Mouse (Mus musculus) neural tube, embryonic 14.5 days (tissue): ENCODE measurements around the gene Pde10a. TPM values are rescaled to one million over a fixed set of nuclear protein-coding genes. Genes with fewer than 3 reads are reported as not detected.

Source experiments
- ATAC-seq: fragments of 200-750 bp; cut with Nextera tagmentation; 2 replicates; pipeline ENCODE4 v1.8.0; 2017; ENCODE audit warnings: low read depth, mild to moderate bottlenecking, moderate TSS enrichment, moderate library complexity
- H3K27ac ChIP-seq: fragments of 300-500 bp; sonication (generic); 2 replicates; pipeline ENCODE4 v1.5.1; 2014; ENCODE audit warnings: low read depth, mild to moderate bottlenecking, control low read depth, low read length, moderate library complexity, mixed read lengths
- H3K27me3 ChIP-seq: fragments of 300-500 bp; sonication (generic); 2 replicates; pipeline ENCODE4 v1.6.1; 2014; ENCODE audit warnings: low read length; ENCODE audit not compliant: control insufficient read depth, insufficient read depth
- H3K36me3 ChIP-seq: fragments of 300-500 bp; sonication (generic); 2 replicates; pipeline ENCODE4 v1.6.1; 2014; ENCODE audit warnings: low read length, mixed read lengths; ENCODE audit not compliant: control insufficient read depth, insufficient read depth
- H3K4me1 ChIP-seq: fragments of 300-500 bp; sonication (generic); 2 replicates; pipeline ENCODE4 v1.6.1; 2014; ENCODE audit warnings: low read length; ENCODE audit not compliant: control insufficient read depth, insufficient read depth
- H3K4me2 ChIP-seq: fragments of 300-500 bp; sonication (generic); 2 replicates; pipeline ENCODE4 v1.6.1; 2014; ENCODE audit warnings: mild to moderate bottlenecking, low read depth, low read length, control low read depth
- H3K4me3 ChIP-seq: fragments of 300-500 bp; sonication (generic); 2 replicates; pipeline ENCODE4 v1.5.1; 2014; ENCODE audit warnings: low read depth, low read length, control low read depth, mixed read lengths
- H3K9ac ChIP-seq: fragments of 300-500 bp; sonication (generic); replicated peaks from 2 replicates; pipeline ENCODE4 v1.6.1; 2014; ENCODE audit warnings: low read depth, mild to moderate bottlenecking, control low read depth, low read length, mixed read lengths
- H3K9me3 ChIP-seq: fragments of 300-500 bp; sonication (generic); 2 replicates; pipeline ENCODE4 v1.6.1; 2016; ENCODE audit warnings: low read length; ENCODE audit not compliant: control insufficient read depth
- WGBS: fragments of 180-500 bp; shearing (Covaris S2); extraction: QIAGEN DNeasy Blood & Tissue Kit; methylation state at CpG from one replicate; pipeline ENCODE4 v1.1.7; 2014; 5-methylcytosine and 5-hydroxymethylcytosine counted together
- polyA plus RNA-seq: library from polyadenylated mRNA; unstranded; fragments of >200 nt; fragmentation: Nextera tagmentation; extraction: Ambion mirVana; gene quantifications from 2 replicates; pipeline ENCODE4 v1.2.1, GENCODE M21; 2014

Gene Pde10a
- polyA plus RNA-seq, 1 experiment from 2014 or later, result 16.2 TPM

DNA sequence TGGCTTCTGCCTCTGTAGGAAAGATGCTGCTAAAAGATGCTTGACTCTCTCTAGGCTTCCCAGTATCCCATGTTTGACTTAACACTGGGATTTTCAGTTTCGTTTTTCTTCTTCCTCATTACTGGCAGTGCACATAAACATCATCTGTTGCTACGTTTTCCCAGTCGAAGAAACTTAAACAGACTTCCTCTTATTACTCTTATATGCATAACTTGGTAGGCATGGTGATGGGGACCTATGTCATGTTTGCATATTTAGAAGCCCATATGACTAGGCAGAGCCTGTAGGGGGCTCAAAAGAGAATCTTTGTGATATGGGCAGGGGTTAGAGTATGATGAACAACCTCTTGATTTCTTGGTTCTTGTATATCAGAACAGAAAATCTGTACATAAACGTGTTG is 224.3 kb downstream of the Pde10a start:
- Histone ChIP-seq H3K4me3 (no peak overlapping the region), H3K9me3 (no peaks in the 10 kb centered on the region), H3K4me2 (no peak overlapping the region), H3K4me1 (no peaks in the 10 kb centered on the region), H3K27me3 (no peaks in the 10 kb centered on the region), H3K36me3 (no peaks in the 10 kb centered on the region), H3K27ac (no peak overlapping the region), H3K9ac (no peak overlapping the region)
- WGBS, result 83% methylated on average over 4 of the region's 4 CpGs
- ATAC-seq, result no peak

DNA sequence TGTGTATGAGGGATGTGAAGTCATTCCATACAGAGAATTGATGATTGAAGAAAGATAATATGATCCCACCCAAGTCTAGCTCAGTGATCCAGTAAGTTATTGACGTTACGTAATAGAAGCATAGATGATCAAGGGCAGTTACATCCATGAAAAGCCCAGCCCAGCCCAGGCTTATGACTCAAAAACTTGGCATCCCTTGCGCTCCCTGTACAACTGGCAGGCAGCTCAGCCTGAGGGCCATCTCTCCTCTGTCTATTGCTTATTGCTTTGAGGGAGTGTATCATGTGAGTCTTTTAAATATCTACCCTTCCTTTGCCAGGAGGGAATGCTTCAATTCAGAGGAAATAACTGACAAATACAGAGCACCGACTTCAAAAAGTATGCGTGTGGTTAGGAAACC is 232.4 kb downstream of the Pde10a start:
- Histone ChIP-seq H3K9me3 (no peaks in the 10 kb centered on the region), H3K9ac (no peak overlapping the region), H3K27ac (no peak overlapping the region), H3K27me3 (no peaks in the 10 kb centered on the region), H3K4me1 (no peaks in the 10 kb centered on the region), H3K4me2 (no peak overlapping the region), H3K36me3 (no peaks in the 10 kb centered on the region), H3K4me3 (no peak overlapping the region)
- no peak for ATAC-seq
- WGBS, result 97% methylated on average over 5 of the region's 5 CpGs

DNA sequence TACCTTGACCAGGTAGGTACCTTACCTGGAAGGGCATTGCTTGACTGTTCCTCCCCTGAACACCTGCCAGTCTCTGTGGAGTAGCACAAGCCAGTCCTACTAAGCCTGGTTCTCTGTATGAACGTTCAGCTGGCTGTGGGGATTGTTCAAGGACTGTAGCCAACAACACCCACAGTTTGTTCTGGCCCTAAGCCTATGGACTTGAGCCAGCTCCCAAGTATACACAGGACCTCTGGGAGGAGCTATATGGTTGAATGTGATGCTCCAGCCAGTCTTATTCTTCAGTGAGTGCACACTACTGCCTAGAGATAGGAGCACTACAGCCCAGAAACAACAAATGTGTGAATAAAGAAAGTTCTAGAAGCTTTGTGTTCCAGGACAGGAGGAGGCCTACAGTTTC is 238.1 kb downstream of the Pde10a start:
- ATAC-seq, result no peak
- 33% methylated on average over 1 of the region's 1 CpGs for WGBS

DNA sequence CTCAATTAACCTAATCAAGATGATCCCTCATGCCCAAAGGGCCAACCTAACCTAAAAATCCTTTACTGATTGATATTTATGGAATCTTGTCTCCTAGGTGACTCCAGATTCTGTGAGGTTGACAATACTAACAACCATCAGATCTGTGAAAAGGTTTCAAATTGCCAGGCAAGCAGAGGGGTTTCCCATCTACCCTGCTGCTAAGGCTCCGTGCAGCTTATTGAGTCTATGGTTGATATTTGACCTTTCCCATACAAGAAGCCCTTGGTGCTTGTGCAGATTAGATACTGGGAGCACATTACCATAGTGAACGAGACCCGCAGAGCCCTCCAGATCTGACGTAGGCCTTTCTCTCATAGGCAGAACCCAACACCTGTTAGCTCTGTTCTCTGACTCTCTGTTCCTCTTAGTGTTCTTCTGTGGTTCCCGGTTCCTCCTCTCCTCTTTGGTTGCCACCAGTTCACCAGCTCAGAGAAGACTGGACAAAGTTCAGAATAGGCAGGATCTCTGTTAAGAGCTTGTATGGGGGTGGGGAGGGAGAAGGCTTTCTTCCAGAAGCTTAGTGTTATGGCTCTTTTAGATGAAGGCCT is 240.9 kb downstream of the Pde10a start:
- no peak overlapping the region for H3K9ac ChIP-seq
- no peak for ATAC-seq
- no peaks in the 10 kb centered on the region for H3K4me1 ChIP-seq
- no peak overlapping the region for H3K4me3 ChIP-seq
- H3K9me3 ChIP-seq, result no peaks in the 10 kb centered on the region
- no peaks in the 10 kb centered on the region for H3K27me3 ChIP-seq
- no peak overlapping the region for H3K4me2 ChIP-seq
- H3K36me3 ChIP-seq, result no peaks in the 10 kb centered on the region
- H3K27ac ChIP-seq, result no peak overlapping the region
- 88% methylated on average over 5 of the region's 5 CpGs for WGBS

More for the DNA sequence above, 238.1 kb downstream of the Pde10a start:
- Histone ChIP-seq H3K9ac (no peak overlapping the region), H3K9me3 (no peaks in the 10 kb centered on the region), H3K27ac (no peak overlapping the region), H3K4me2 (no peak overlapping the region), H3K36me3 (no peaks in the 10 kb centered on the region), H3K4me1 (no peaks in the 10 kb centered on the region), H3K4me3 (no peak overlapping the region), H3K27me3 (no peaks in the 10 kb centered on the region)

DNA sequence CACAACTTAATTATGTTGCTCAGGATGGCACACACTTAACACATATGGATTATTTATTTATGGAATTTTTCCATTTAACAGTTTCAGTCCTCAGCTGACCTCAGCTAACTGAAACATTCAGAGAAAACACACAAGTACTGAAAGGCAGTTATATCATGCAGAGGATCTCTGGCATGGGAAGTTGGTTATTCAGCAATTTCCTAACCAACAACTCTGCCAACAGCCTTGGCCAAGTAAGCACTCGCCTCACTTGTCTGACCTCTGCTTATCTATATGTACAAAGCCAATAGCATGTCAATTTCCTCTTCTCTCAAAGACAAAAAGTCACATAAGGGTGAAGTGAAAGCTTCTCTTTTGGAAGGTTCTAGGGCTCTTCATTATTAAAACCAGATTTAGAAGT is 244.0 kb downstream of the Pde10a start:
- no peaks in the 10 kb centered on the region for H3K9me3 ChIP-seq
- no peak overlapping the region for H3K4me2 ChIP-seq
- WGBS, result 98% methylated on average over 1 of the region's 1 CpGs

DNA sequence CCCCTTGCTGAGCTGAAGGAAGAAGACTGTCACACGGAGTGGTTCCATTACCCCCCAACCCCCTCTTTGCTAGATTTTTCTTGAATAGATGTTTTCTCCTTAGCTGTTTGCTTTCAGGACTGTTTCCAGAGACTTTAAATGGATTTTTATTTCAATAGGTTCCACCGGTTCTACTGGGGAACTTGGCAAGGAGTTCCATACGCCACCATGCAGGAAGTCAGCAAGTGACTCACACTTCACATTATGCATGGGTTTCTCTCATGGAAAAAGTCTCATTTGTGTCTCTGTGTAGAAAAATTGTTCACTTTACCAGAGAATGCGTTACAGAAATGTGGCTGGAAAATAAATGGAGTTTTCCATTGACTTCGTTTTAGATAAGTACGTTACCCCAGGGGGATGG is 248.2 kb downstream of the Pde10a start:
- Histone ChIP-seq H3K27me3 (no peaks in the 10 kb centered on the region), H3K36me3 (no peaks in the 10 kb centered on the region), H3K9ac (no peak overlapping the region), H3K4me1 (no peaks in the 10 kb centered on the region), H3K4me2 (no peak overlapping the region), H3K27ac (no peak overlapping the region), H3K9me3 (no peaks in the 10 kb centered on the region), H3K4me3 (no peak overlapping the region)
- WGBS, result 89% methylated on average over 6 of the region's 6 CpGs
- no peak for ATAC-seq

More for the DNA sequence above, 244.0 kb downstream of the Pde10a start:
- H3K27me3 ChIP-seq, result no peaks in the 10 kb centered on the region
- H3K36me3 ChIP-seq, result no peaks in the 10 kb centered on the region
- no peaks in the 10 kb centered on the region for H3K4me1 ChIP-seq
- no peak overlapping the region for H3K27ac ChIP-seq
- no peak overlapping the region for H3K4me3 ChIP-seq
- H3K9ac ChIP-seq, result no peak overlapping the region
- no peak for ATAC-seq

DNA sequence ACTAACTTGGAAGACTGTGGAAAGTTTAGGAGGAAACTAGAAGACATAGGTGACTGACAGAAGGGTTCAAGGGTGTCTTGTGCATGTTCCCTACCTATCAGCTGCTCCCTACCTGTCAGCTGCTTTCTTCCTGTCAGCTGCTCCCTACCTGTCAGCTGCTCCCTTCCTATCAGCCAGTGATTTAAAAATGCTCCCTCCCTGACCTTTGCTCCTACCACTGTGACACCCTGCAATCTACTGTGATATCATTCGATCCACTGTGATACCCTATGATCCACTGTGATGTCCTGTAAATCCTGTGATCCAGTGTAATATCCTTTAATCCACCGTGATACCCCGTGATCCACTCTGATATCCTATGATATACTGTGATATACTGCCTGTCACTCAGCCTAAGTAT is 249.1 kb downstream of the Pde10a start:
- Histone ChIP-seq H3K9me3 (no peaks in the 10 kb centered on the region), H3K36me3 (no peaks in the 10 kb centered on the region), H3K4me3 (no peak overlapping the region), H3K27me3 (no peaks in the 10 kb centered on the region), H3K27ac (no peak overlapping the region), H3K9ac (no peak overlapping the region), H3K4me2 (no peak overlapping the region), H3K4me1 (no peaks in the 10 kb centered on the region)
- WGBS, result 81% methylated on average over 3 of the region's 3 CpGs
- ATAC-seq, result no peak

DNA sequence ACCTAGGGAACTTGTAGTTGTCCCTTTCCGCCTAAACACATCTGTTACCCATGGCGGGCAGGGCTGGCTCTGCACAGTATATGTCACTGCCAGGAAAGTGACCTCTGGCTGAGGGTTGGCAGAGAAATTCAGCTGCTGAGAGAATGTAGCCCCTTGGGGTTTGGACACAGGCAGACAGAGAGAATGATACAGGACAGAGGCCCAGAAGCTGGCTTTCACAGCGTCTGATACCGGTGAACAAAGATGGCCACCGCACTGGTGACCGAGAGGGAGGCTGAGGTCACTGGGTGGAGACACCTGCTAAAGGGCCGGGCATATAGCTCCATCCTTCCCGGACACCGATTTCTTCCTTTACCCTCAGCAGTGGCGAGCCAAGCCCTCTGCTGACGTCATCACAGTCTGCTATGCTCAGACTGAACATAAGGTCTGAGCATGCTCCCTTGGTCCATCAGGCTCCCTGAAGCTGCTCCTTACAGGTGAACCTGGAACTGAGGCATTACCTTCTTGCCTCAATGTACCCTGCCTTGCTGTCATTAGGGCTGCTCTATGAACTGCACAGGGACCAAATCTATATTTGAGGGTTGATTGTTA is 250.5 kb downstream of the Pde10a start:
- H3K4me1 ChIP-seq, result no peaks in the 10 kb centered on the region
- no peaks in the 10 kb centered on the region for H3K9me3 ChIP-seq
- H3K27me3 ChIP-seq, result no peaks in the 10 kb centered on the region
- H3K27ac ChIP-seq, result no peak overlapping the region
- 82% methylated on average over 11 of the region's 11 CpGs for WGBS
- no peak overlapping the region for H3K4me2 ChIP-seq
- H3K9ac ChIP-seq, result no peak overlapping the region
- H3K36me3 ChIP-seq, result no peaks in the 10 kb centered on the region
- ATAC-seq, result no peak
- no peak overlapping the region for H3K4me3 ChIP-seq

DNA sequence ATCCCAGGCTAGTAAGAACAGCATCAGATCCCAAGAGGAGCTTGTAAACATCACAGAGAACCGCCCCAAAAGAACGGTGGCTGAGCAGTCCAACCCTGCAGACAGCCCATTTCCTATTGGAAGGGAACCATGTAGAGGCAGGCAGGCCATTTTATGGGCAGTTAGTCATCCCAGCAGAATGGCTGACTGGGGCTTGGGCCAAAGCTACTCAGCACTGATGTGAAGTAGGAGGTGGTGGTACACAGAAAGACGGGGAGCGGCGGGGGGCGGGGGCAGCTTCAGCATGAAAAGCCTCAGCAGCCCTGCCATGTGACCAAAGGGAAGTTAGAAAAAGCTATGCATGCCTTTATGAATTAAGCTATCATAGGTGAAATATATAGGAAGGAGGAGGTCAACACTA is 252.5 kb downstream of the Pde10a start:
- no peaks in the 10 kb centered on the region for H3K36me3 ChIP-seq
- H3K4me3 ChIP-seq, result no peak overlapping the region
- H3K4me1 ChIP-seq, result no peaks in the 10 kb centered on the region
- H3K9me3 ChIP-seq, result no peaks in the 10 kb centered on the region
- no peak overlapping the region for H3K27ac ChIP-seq
- H3K4me2 ChIP-seq, result no peak overlapping the region
- ATAC-seq, result no peak
- WGBS, result 91% methylated on average over 6 of the region's 6 CpGs
- H3K27me3 ChIP-seq, result no peaks in the 10 kb centered on the region
- H3K9ac ChIP-seq, result no peak overlapping the region
